Mouse (Mus musculus) central nervous system, embryonic 11.5 days (tissue): ENCODE data around the gene Esr1. TPM values are rescaled to one million over a fixed set of nuclear protein-coding genes. Genes with fewer than 3 reads are reported as not detected.

Experiments
- polyA plus RNA-seq: library from polyadenylated mRNA; depleted of rRNA; stranded (reverse); fragments of >200 nt; gene quantifications from 2 replicates; pipeline ENCODE4 v1.2.3, GENCODE M21; 2012; rRNA removed

Esr1 gene
- polyA plus RNA-seq = 0.02 and 0.15 TPM in 2 replicates

DNA sequence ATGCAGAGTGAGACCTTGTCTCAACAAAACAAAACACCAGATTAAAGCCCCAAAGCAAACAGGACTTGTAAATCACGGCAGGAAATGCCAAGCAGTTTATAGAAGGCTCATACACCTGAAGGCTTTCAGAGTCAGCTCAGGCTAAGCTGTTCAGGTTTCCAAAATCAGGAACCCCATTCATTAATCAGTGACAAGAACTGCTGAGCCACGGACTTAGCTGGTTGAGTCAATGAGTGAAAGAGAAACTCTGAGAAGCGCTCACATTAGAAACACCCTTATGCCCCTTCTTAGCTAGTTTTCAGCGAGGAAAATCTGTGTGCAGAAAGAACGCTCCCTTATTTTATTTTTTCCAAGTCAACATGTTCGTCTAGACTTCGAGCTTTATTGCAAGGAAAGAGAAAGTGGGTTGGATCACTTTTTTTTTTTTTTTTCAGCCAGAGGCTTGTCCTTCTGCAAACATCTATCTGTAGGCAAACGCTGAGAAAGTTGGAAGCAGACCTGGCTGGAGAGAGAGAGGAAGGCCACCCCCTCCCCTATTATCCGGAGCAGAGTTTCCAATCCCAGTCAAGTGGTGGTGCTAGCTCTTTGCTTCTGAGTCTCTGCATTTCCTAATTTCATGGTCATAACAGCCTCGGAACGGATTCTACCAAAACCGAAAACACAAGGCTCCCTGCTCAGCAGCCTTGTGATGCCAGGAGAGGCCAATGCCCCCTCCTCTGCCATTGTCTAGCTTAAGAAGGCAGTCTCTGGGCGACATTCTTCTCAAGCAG lies at the start of gene Esr1:
TSS of gene Esr1 (plus strand) at position 208 of the 770 bp plus-strand sequence.

Other genes starting within 250 kb of the Esr1 start
- gene Zbtb2, start 223.5 kb upstream of the Esr1 start, polyA plus RNA-seq = 12.4 and 16.5 TPM in 2 replicates
- gene Rmnd1, start 179.2 kb upstream of the Esr1 start, polyA plus RNA-seq = 46.2 and 57.8 TPM in 2 replicates
- gene Armt1, start 179.1 kb upstream of the Esr1 start, polyA plus RNA-seq = 20.4 and 27.0 TPM in 2 replicates
- gene Ccdc170, start 129.1 kb upstream of the Esr1 start, polyA plus RNA-seq = 0.14 and 0.20 TPM in 2 replicates